Mouse (Mus musculus) forebrain, embryonic 11.5 days (tissue): Measurements from ENCODE around the gene S100a10. TPM values are rescaled to one million over a fixed set of nuclear protein-coding genes. Genes with fewer than 3 reads are reported as not detected.
A peak's percentile ranks its signal among the peaks of the same experiment; 100 is the strongest.
"Not testable (repeated sequence)": the region's sequence is repeated elsewhere in the genome, so short reads cannot be mapped to it uniquely, and the experiment has no call there.

ENCODE experiments used
- ATAC-seq: fragments of 200-750 bp; cut with Nextera tagmentation; replicated peaks from 2 replicates; pipeline ENCODE4 v1.8.0; 2017; ENCODE audit warnings: moderate TSS enrichment; ENCODE audit not compliant: low FRiP score
- DNase-seq: peaks from one replicate; pipeline ENCODE4 v3.0.0-alpha.2; 2017; ENCODE audit warnings: low spot score
- H3K27ac ChIP-seq: fragments of 300-500 bp; sonication (generic); 2 replicates; pipeline ENCODE4 v1.5.1; 2014; ENCODE audit warnings: low read depth, low read length
- H3K27me3 ChIP-seq: fragments of 300-500 bp; sonication (generic); 2 replicates; pipeline ENCODE4 v1.6.1; 2014; ENCODE audit warnings: mild to moderate bottlenecking, low read length, mixed read lengths; ENCODE audit not compliant: control insufficient read depth, insufficient read depth
- H3K36me3 ChIP-seq: fragments of 300-500 bp; sonication (generic); 2 replicates; pipeline ENCODE4 v1.6.1; 2014; ENCODE audit warnings: mild to moderate bottlenecking, low read length, moderate library complexity, mixed read lengths; ENCODE audit not compliant: control insufficient read depth, insufficient read depth
- H3K4me1 ChIP-seq: fragments of 300-500 bp; sonication (generic); replicated peaks from 2 replicates; pipeline ENCODE4 v1.6.1; 2014; ENCODE audit warnings: low read length, mixed read lengths; ENCODE audit not compliant: control insufficient read depth, insufficient read depth
- H3K4me2 ChIP-seq: fragments of 300-500 bp; sonication (generic); 2 replicates; pipeline ENCODE4 v1.6.1; 2014; ENCODE audit warnings: low read depth, mild to moderate bottlenecking, low read length, moderate library complexity, mixed read lengths; ENCODE audit not compliant: severe bottlenecking
- H3K4me3 ChIP-seq: fragments of 300-500 bp; sonication (generic); 2 replicates; pipeline ENCODE4 v1.5.1; 2014; ENCODE audit warnings: low read depth, low read length
- H3K9ac ChIP-seq: fragments of 300-500 bp; sonication (generic); 2 replicates; pipeline ENCODE4 v1.6.1; 2014; ENCODE audit warnings: low read length
- H3K9me3 ChIP-seq: fragments of 300-500 bp; sonication (generic); 2 replicates; pipeline ENCODE4 v1.6.1; 2016; ENCODE audit warnings: low read length, mixed read lengths; ENCODE audit not compliant: control insufficient read depth
- WGBS: fragments of 180-500 bp; shearing (Covaris S2); extraction: QIAGEN DNeasy Blood & Tissue Kit; methylation state at CpG from one replicate; pipeline ENCODE4 v1.1.7; 2014; 5-methylcytosine and 5-hydroxymethylcytosine counted together
- polyA plus RNA-seq: library from polyadenylated mRNA; unstranded; fragments of >200 nt; fragmentation: Nextera tagmentation; extraction: Ambion mirVana; gene quantifications from 2 replicates; pipeline ENCODE4 v1.2.1, GENCODE M21; 2014

S100a10 gene
- polyA plus RNA-seq, 1 experiment from 2014 or later: 128 TPM

- DNase-seq: no peak
- ATAC-seq: no peak
- H3K4me2 ChIP-seq: no peak overlapping the region
Observed at GRCm38 (mm10) chr3:93538486-93538885, 16.4 kb upstream of the S100a10 start.

GRCm38 (mm10) chr3:93541501-93541900 lies 13.4 kb upstream of the S100a10 start:
- no peak overlapping the region for H3K4me2 ChIP-seq
- WGBS: 75% methylated on average over 2 of the region's 2 CpGs
- ATAC-seq (no peak), DNase-seq (no peak)
- no peaks in the 10 kb centered on the region for H3K9me3 ChIP-seq
- no peaks in the 10 kb centered on the region for H3K27me3 ChIP-seq
- no peak overlapping the region for H3K4me3 ChIP-seq
- H3K36me3 ChIP-seq: no peaks in the 10 kb centered on the region
- H3K9ac ChIP-seq: no peak overlapping the region
- no peaks in the 10 kb centered on the region for H3K4me1 ChIP-seq
- no peak overlapping the region for H3K27ac ChIP-seq

More at GRCm38 (mm10) chr3:93538486-93538885, 16.4 kb upstream of the S100a10 start:
- H3K9ac ChIP-seq: no peak overlapping the region
- H3K27me3 ChIP-seq: no peaks in the 10 kb centered on the region
- H3K36me3 ChIP-seq: no peaks in the 10 kb centered on the region
- no peak overlapping the region for H3K4me3 ChIP-seq
- H3K4me1 ChIP-seq: no peaks in the 10 kb centered on the region
- H3K27ac ChIP-seq: no peak overlapping the region
- no peaks in the 10 kb centered on the region for H3K9me3 ChIP-seq
- 85% methylated on average over 2 of the region's 2 CpGs for WGBS

GRCm38 (mm10) chr3:93544170-93544569 lies 10.7 kb upstream of the S100a10 start:
- not testable (repeated sequence) for H3K4me3 ChIP-seq, H3K4me1 ChIP-seq, H3K27me3 ChIP-seq, DNase-seq, ATAC-seq, H3K4me2 ChIP-seq, H3K9ac ChIP-seq, H3K27ac ChIP-seq, H3K36me3 ChIP-seq, H3K9me3 ChIP-seq
- 87% methylated on average over 6 of the region's 6 CpGs for WGBS

- Histone ChIP-seq H3K9me3 (no peaks in the 10 kb centered on the region), H3K27me3 (no peaks in the 10 kb centered on the region), H3K36me3 (no peaks in the 10 kb centered on the region), H3K4me2 (no peak overlapping the region), H3K9ac (no peak overlapping the region), H3K4me1 (no peaks in the 10 kb centered on the region), H3K27ac (no peak overlapping the region), H3K4me3 (no peak overlapping the region)
- DNase-seq (peak; percentile 87), ATAC-seq (peak; percentile 70)
- 38% methylated on average over 7 of the region's 7 CpGs for WGBS
Observed at GRCm38 (mm10) chr3:93547099-93547648, 7.7 kb upstream of the S100a10 start.

- no peaks in the 10 kb centered on the region for H3K9me3 ChIP-seq
- H3K9ac ChIP-seq: no peak overlapping the region
- DNase-seq (no peak), ATAC-seq (no peak)
- no peak overlapping the region for H3K4me3 ChIP-seq
- H3K4me1 ChIP-seq: no peaks in the 10 kb centered on the region
- no peaks in the 10 kb centered on the region for H3K27me3 ChIP-seq
- no peak overlapping the region for H3K27ac ChIP-seq
- WGBS: 85% methylated on average over 20 of the region's 20 CpGs
- H3K4me2 ChIP-seq: no peak overlapping the region
- H3K36me3 ChIP-seq: no peaks in the 10 kb centered on the region
Observed at GRCm38 (mm10) chr3:93547749-93548540, 6.9 kb upstream of the S100a10 start.

- Histone ChIP-seq H3K4me1 (no peaks in the 10 kb centered on the region), H3K9ac (no peak overlapping the region), H3K4me3 (no peak overlapping the region), H3K9me3 (no peaks in the 10 kb centered on the region), H3K4me2 (no peak overlapping the region), H3K27ac (no peak overlapping the region), H3K27me3 (no peaks in the 10 kb centered on the region), H3K36me3 (no peaks in the 10 kb centered on the region)
- WGBS: 87% methylated on average over 6 of the region's 6 CpGs
- ATAC-seq: no peak
- DNase-seq: no peak
Observed at GRCm38 (mm10) chr3:93548541-93549266, 6.2 kb upstream of the S100a10 start.

GRCm38 (mm10) chr3:93549986-93550385 lies 4.9 kb upstream of the S100a10 start:
- DNase-seq: no peak
- no peaks in the 10 kb centered on the region for H3K9me3 ChIP-seq

GRCm38 (mm10) chr3:93551950-93552901 lies 2.7 kb upstream of the S100a10 start:
- 87% methylated on average over 5 of the region's 5 CpGs for WGBS

More at GRCm38 (mm10) chr3:93549986-93550385, 4.9 kb upstream of the S100a10 start:
- Histone ChIP-seq H3K4me3 (no peak overlapping the region), H3K27me3 (no peaks in the 10 kb centered on the region), H3K27ac (no peak overlapping the region), H3K36me3 (no peaks in the 10 kb centered on the region), H3K4me1 (no peaks in the 10 kb centered on the region; the same call in 1 of the 2 replicates), H3K9ac (no peak overlapping the region), H3K4me2 (no peak overlapping the region)
- ATAC-seq: no peak
- WGBS: 87% methylated on average over 4 of the region's 4 CpGs

More at GRCm38 (mm10) chr3:93551950-93552901, 2.7 kb upstream of the S100a10 start:
- H3K27ac ChIP-seq: no peak overlapping the region
- no peaks in the 10 kb centered on the region for H3K9me3 ChIP-seq
- H3K4me3 ChIP-seq: no peak overlapping the region
- no peaks in the 10 kb centered on the region for H3K27me3 ChIP-seq
- no peaks in the 10 kb centered on the region for H3K36me3 ChIP-seq
- no peaks in the 10 kb centered on the region; the same call in 1 of the 2 replicates for H3K4me1 ChIP-seq
- no peak overlapping the region for H3K9ac ChIP-seq
- DNase-seq: no peak
- ATAC-seq: no peak
- H3K4me2 ChIP-seq: no peak overlapping the region
